33 mouse cellular contexts compared by ENCODE assay signal in the genomic region with DNA sequence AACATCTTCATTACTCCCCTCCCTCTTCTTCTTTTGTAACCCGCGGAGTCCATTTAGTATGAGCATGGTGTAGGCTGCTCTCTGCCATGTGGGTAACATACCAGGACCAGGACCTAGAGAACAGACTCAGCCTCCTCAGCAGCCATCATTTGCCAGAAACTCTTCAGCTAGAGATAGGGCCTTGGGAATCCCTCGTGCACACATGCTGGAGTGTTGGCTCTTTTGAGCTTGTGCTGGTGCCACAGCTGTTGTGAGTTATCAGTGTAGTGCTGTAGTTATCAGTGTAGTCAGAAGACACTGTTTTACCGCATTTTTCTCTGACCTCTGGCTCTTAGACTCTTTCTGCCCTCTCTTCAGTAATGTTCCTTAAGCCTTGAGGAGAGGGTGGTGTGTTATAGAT.
"Had no signal": no experiment of that assay in that cellular context is flagged by ENCODE, and none has a peak within 500 bp of the region (broad histone marks: within the 10 kb centered on the region; RNA-seq: fewer than 3 reads in every experiment).

No protein-coding gene starts in this region.

- DNase-seq: heart, postnatal 10 days; heart, postnatal 14 days; heart, postnatal 36 days; heart, postnatal 4 days; kidney, adult 11 months; kidney, adult 18-20 months; kidney, adult 2 months; kidney, adult 8-10 months; kidney, adult 9 months; kidney, postnatal 10 days; kidney, postnatal 14 days; kidney, postnatal 25 days; kidney, postnatal 36 days; kidney, postnatal 4 days; layer of hippocampus, adult 9-11 months; layer of hippocampus, postnatal 36 days had no signal

- H3K9me3 ChIP-seq: heart, embryonic 12.5 days; heart, embryonic 13.5 days; heart, embryonic 15.5 days; hindbrain, embryonic 10.5 days; hindbrain, embryonic 12.5 days; hindbrain, embryonic 13.5 days; hindbrain, embryonic 15.5 days; intestine, embryonic 15.5 days; kidney, embryonic 15.5 days had no signal

- H3K4me1 ChIP-seq: heart, embryonic 12.5 days; heart, embryonic 13.5 days; heart, embryonic 15.5 days; hindbrain, embryonic 10.5 days; hindbrain, embryonic 12.5 days; hindbrain, embryonic 13.5 days; hindbrain, embryonic 15.5 days; intestine, embryonic 15.5 days; kidney, embryonic 15.5 days had no signal

- H3K9ac ChIP-seq: heart, embryonic 12.5 days; heart, embryonic 13.5 days; heart, embryonic 15.5 days; hindbrain, embryonic 12.5 days; hindbrain, embryonic 13.5 days; hindbrain, embryonic 14.5 days; hindbrain, embryonic 15.5 days; intestine, embryonic 15.5 days; kidney, embryonic 15.5 days had no signal

- ATAC-seq: hindbrain, embryonic 16.5 days; hindbrain, postnatal 0 days; inflammation-experienced regulatory T-cells, adult 6 months; intestine, embryonic 15.5 days; intestine, embryonic 16.5 days had no signal

- H3K27me3 ChIP-seq: heart, embryonic 12.5 days; heart, embryonic 13.5 days; heart, embryonic 15.5 days; hindbrain, embryonic 12.5 days; hindbrain, embryonic 13.5 days; hindbrain, embryonic 15.5 days; intestine, embryonic 15.5 days; kidney, embryonic 15.5 days had no signal

- H3K4me2 ChIP-seq: heart, embryonic 11.5 days; heart, embryonic 12.5 days; heart, embryonic 13.5 days; heart, embryonic 15.5 days; hindbrain, embryonic 12.5 days; hindbrain, embryonic 13.5 days; hindbrain, embryonic 14.5 days; hindbrain, embryonic 15.5 days; intestine, embryonic 15.5 days; kidney, embryonic 15.5 days had no signal

- H3K4me3 ChIP-seq: heart, embryonic 12.5 days; heart, embryonic 13.5 days; heart, embryonic 15.5 days; hindbrain, embryonic 10.5 days; hindbrain, embryonic 12.5 days; hindbrain, embryonic 13.5 days; hindbrain, embryonic 15.5 days; intestine, embryonic 15.5 days; kidney, embryonic 15.5 days; layer of hippocampus, adult 2 months had no signal

- H3K36me3 ChIP-seq: intestine, embryonic 15.5 days had no signal

- H3K27ac ChIP-seq: heart, embryonic 13.5 days; heart, embryonic 15.5 days; hindbrain, embryonic 10.5 days; hindbrain, embryonic 12.5 days; hindbrain, embryonic 13.5 days; hindbrain, embryonic 14.5 days; hindbrain, embryonic 15.5 days; hindbrain, postnatal 0 days; intestine, embryonic 15.5 days; kidney, embryonic 15.5 days; kidney, postnatal 0 days; layer of hippocampus, adult 2 months had no signal
